Mouse (Mus musculus): ENCODE measurements at regions not wholly inside any gene's neighbourhood (a gene's known extent, or its start where the extent isn't known, plus 50 kb on each side); places are given as distances from the start of the nearest gene placed in this dataset.

GRCm38 (mm10) chr2:9033079-9033478 is 848.0 kb upstream of the 4930412O13Rik start:
- TF ChIP-seq CTCF (IDR thresholded peaks at IDR 0.05) (no peak), EP300 (IDR thresholded peaks at IDR 0.05) (no peak)
